In the genomic region with DNA sequence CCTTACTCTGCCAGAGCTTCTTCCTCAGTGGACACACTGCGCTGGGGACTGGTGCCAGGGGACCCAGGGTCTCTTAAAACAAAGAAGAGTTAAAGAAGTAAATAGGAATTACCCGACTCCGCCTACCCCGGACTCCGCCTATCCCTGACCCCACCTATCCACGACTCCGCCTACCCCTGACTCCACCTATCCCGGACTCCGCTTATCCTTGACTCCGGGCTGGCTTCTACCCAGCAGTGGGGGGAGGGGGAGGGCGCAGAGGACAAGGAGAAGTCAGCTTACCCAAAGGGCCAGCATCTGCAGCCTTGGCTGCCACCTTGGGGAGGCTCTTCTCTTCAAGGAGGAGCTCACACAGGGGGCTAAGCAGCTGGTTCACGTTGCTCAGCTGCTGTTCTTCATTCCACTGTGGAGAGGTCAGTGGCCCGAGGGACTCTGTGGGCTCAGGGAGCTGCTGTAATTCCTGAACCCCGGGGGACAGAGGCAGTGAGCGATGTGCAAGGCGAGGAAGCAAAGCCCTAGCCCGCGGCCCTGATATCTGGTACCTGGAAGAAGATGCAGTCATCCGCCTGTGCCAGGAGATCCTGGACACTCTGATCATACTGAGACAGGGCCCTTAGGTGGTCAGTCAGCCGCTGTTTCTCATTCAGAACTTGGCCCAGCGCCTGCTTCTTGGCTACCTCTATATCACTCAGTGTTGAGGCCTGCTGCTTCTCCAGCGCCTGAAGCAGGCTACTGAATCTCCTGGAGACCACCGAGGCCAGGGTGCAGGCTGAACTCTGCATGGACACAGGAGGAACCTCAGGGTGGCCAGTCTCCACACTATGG, we compare ENCODE assay signal across 8 mouse cellular contexts. TPM values are rescaled to one million over a fixed set of nuclear protein-coding genes. Genes with fewer than 3 reads are reported as not detected.
A peak's percentile ranks its signal among the peaks of the same experiment; 100 is the strongest.
DNase-seq lines count a peak whose midpoint lies in the region; ATAC-seq and TF ChIP-seq lines count a peak whose summit lies in the region.

A gene (minus strand): TSS at position 55 of the 825 bp plus-strand sequence.

- no peak for TF ChIP-seq CTCF in thymus, adult 2 months (IDR thresholded peaks at IDR 0.05; ENCODE audit: borderline replicate concordance, control insufficient read depth, extremely low read depth, insufficient read depth, low read length, poor library complexity)

- peaks cover 20% of the 10 kb centered on the region for H3K36me3 ChIP-seq in thymus, adult 2 months (ENCODE audit: control insufficient read depth, insufficient read depth, low read length)
- H3K36me3 ChIP-seq in hindbrain, embryonic 13.5 days = peaks cover 21% of the 10 kb centered on the region
- H3K36me3 ChIP-seq in limb, embryonic 15.5 days = peaks cover 24% of the 10 kb centered on the region
- H3K36me3 ChIP-seq in midbrain, embryonic 16.5 days (ENCODE audit: control insufficient read depth, insufficient read depth, low read length) = peaks cover 9% of the 10 kb centered on the region

- WGBS in thymus, adult 2 months = 91% methylated on average over 23 of the region's 23 CpGs
- 25% methylated on average over 23 of the region's 23 CpGs for WGBS in hindbrain, embryonic 13.5 days
- 22% methylated on average over 23 of the region's 23 CpGs for WGBS in limb, embryonic 15.5 days
- 28% methylated on average over 23 of the region's 23 CpGs for WGBS in midbrain, embryonic 16.5 days

- peaks cover 18% of the 10 kb centered on the region for H3K4me1 ChIP-seq in thymus, adult 2 months (replicated peaks; ENCODE audit: control insufficient read depth, insufficient read depth, low read length)
- peaks cover 38% of the 10 kb centered on the region for H3K4me1 ChIP-seq in hindbrain, embryonic 13.5 days (replicated peaks)
- peaks cover 48% of the 10 kb centered on the region for H3K4me1 ChIP-seq in limb, embryonic 15.5 days
- peaks cover 14% of the 10 kb centered on the region for H3K4me1 ChIP-seq in midbrain, embryonic 16.5 days (ENCODE audit: control insufficient read depth, insufficient read depth, low read length)

- H3K9ac ChIP-seq in hindbrain, embryonic 13.5 days = no peak within 1 kb of the TSS; the same call in 1 of the 2 replicates
- H3K9ac ChIP-seq in limb, embryonic 15.5 days = 0 out of 2 replicates have a peak within 1 kb of the TSS, but pooled peaks have one; percentile 20
- 0 out of 2 replicates have a peak within 1 kb of the TSS, but pooled peaks have one; percentile 16 for H3K9ac ChIP-seq in midbrain, embryonic 16.5 days (ENCODE audit: low read depth, low read length)

- no peaks in the 10 kb centered on the region for H3K9me3 ChIP-seq in hindbrain, embryonic 13.5 days
- H3K9me3 ChIP-seq in limb, embryonic 15.5 days = no peaks in the 10 kb centered on the region
- no peaks in the 10 kb centered on the region for H3K9me3 ChIP-seq in midbrain, embryonic 16.5 days (replicated peaks; ENCODE audit: control insufficient read depth, low read length, poor library complexity, severe bottlenecking)

- ATAC-seq in hindbrain, embryonic 13.5 days (ENCODE audit: low FRiP score) = no peak
- ATAC-seq in limb, embryonic 15.5 days (ENCODE audit: insufficient number of reproducible peaks, low FRiP score, low TSS enrichment, low read depth) = 0 out of 2 replicates have a peak, but pooled peaks have one; percentile 16
- no peak for ATAC-seq in midbrain, embryonic 16.5 days
- no peak for ATAC-seq in CD4-positive, CD25-positive, alpha-beta regulatory T cell, adult 4 months

- no peak within 1 kb of the TSS for H3K27ac ChIP-seq in thymus, adult 2 months (ENCODE audit: control insufficient read depth, insufficient read depth, low read length)
- 0 out of 2 replicates have a peak within 1 kb of the TSS, but pooled peaks have one; percentile 35 for H3K27ac ChIP-seq in hindbrain, embryonic 13.5 days
- H3K27ac ChIP-seq in limb, embryonic 15.5 days = no peak within 1 kb of the TSS; the same call in 1 of the 2 replicates
- H3K27ac ChIP-seq in midbrain, embryonic 16.5 days (ENCODE audit: low read length) = no peak within 1 kb of the TSS

- no peak within 1 kb of the TSS for H3K4me3 ChIP-seq in thymus, adult 2 months (ENCODE audit: control insufficient read depth, insufficient read depth, low read length)
- H3K4me3 ChIP-seq in hindbrain, embryonic 13.5 days = 0 out of 2 replicates have a peak within 1 kb of the TSS, but pooled peaks have one; percentile 4
- H3K4me3 ChIP-seq in limb, embryonic 15.5 days = peak within 1 kb of the TSS; percentile 14
- H3K4me3 ChIP-seq in midbrain, embryonic 16.5 days (ENCODE audit: low read depth, low read length) = no peak within 1 kb of the TSS

- no peak for TF ChIP-seq POLR2A in thymus, adult 2 months (IDR thresholded peaks at IDR 0.05; ENCODE audit: control insufficient read depth, extremely low read depth, insufficient read depth, low read length, poor library complexity)

- no peaks in the 10 kb centered on the region for H3K27me3 ChIP-seq in thymus, adult 2 months (ENCODE audit: control insufficient read depth, insufficient read depth, low read length)
- H3K27me3 ChIP-seq in hindbrain, embryonic 13.5 days = 0 out of 2 replicates have a peak, but pooled peaks cover 3% of the 10 kb centered on the region
- no peaks in the 10 kb centered on the region for H3K27me3 ChIP-seq in limb, embryonic 15.5 days
- no peaks in the 10 kb centered on the region for H3K27me3 ChIP-seq in midbrain, embryonic 16.5 days (ENCODE audit: control insufficient read depth, insufficient read depth, low read depth, low read length)

- DNase-seq in thymus, adult 2 months = no peak
- DNase-seq in thymus, postnatal 4 days = no peak
- peak; percentile 73 to 78 for DNase-seq in gastrocnemius, adult 8-10 months (ENCODE audit: low spot score in 2 of 2)
- DNase-seq in urinary bladder, postnatal 36 days (ENCODE audit: low spot score in 2 of 2) = peak; percentile 49 to 77

- peak within 1 kb of the TSS; percentile 25; the same call in 1 of the 2 replicates for H3K4me2 ChIP-seq in hindbrain, embryonic 13.5 days
- peak within 1 kb of the TSS; percentile 36 for H3K4me2 ChIP-seq in limb, embryonic 15.5 days
- H3K4me2 ChIP-seq in midbrain, embryonic 16.5 days (ENCODE audit: low read length) = no peak within 1 kb of the TSS

RNA-seq across cellular contexts. Expression of the gene that starts here (rescaled TPM):
- 27.6 and 30.0 TPM in 2 replicates for polyA plus RNA-seq in thymus, adult 2 months (2012; rRNA removed)
- total RNA-seq in gastrocnemius, adult 8-10 months (2022) = 1 to 10 TPM; 5.7 to 7.6 (median 6.3) TPM
- 3.9 and 4.5 TPM in 2 replicates for polyA plus RNA-seq in hindbrain, embryonic 13.5 days (2015; fragmentation: Nextera tagmentation; extraction: Ambion mirVana)
- polyA plus RNA-seq in limb, embryonic 15.5 days (2015; fragmentation: Nextera tagmentation; extraction: Ambion mirVana) = 31.2 and 42.4 TPM in 2 replicates
- 9.5 and 12.7 TPM in 2 replicates for polyA plus RNA-seq in midbrain, embryonic 16.5 days (2015; fragmentation: Nextera tagmentation; extraction: Ambion mirVana)
- polyA plus RNA-seq in CD4-positive, CD25-positive, alpha-beta regulatory T cell, adult 4 months (2017; shearing (Covaris generic)) = not detected

Comparison
In these comparisons a context has a peak if more than half of its experiments do, and no peak if none do; other contexts are left out.
1. DNase-seq: peak in gastrocnemius, adult 8-10 months (2 of 2) and urinary bladder, postnatal 36 days (2 of 2); none in thymus, adult 2 months (single experiment) and thymus, postnatal 4 days (single experiment).
2. H3K4me3 ChIP-seq: peak in hindbrain, embryonic 13.5 days (single experiment) and limb, embryonic 15.5 days (single experiment); none in thymus, adult 2 months (single experiment) and midbrain, embryonic 16.5 days (single experiment).